Mouse (Mus musculus) embryonic fibroblast, embryonic 13.5 days (primary cell): ENCODE results near the gene Qpctl. TPM values are rescaled to one million over a fixed set of nuclear protein-coding genes. Genes with fewer than 3 reads are reported as not detected.

Experiments
- H3K27ac ChIP-seq: 2 replicates; pipeline ENCODE4 v1.5.1; 2012; ENCODE audit warnings: low read length, control low read depth, inconsistent platforms; ENCODE audit not compliant: insufficient read depth
- H3K4me1 ChIP-seq: 2 replicates; pipeline ENCODE4 v1.6.1; 2011; ENCODE audit warnings: low read length; ENCODE audit not compliant: control insufficient read depth, insufficient read depth
- H3K4me3 ChIP-seq: 2 replicates; pipeline ENCODE4 v1.5.1; 2011; ENCODE audit warnings: mild to moderate bottlenecking, control low read depth, low read length; ENCODE audit not compliant: insufficient read depth
- CTCF ChIP-seq: IDR thresholded peaks from 2 replicates; pipeline ENCODE4 v1.5.1; 2011; ENCODE audit warnings: mild to moderate bottlenecking, control low read depth, low read length, moderate library complexity, borderline replicate concordance; ENCODE audit not compliant: insufficient read depth
- POLR2A ChIP-seq: IDR thresholded peaks from 2 replicates; pipeline ENCODE4 v1.6.1; 2011; ENCODE audit warnings: low read depth, mild to moderate bottlenecking, control low read depth, low read length, moderate library complexity
- polyA plus RNA-seq: library from polyadenylated mRNA; stranded (reverse); fragments of >200 nt; gene quantifications from 2 replicates; pipeline ENCODE4 v1.2.4, GENCODE M21; 2011; ENCODE audit warnings: low read depth; ENCODE audit not compliant: missing spikeins, insufficient read length

Gene Qpctl
- polyA plus RNA-seq, 1 experiment, result 16.3 TPM

- Histone ChIP-seq H3K4me3 (no peak overlapping the region), H3K4me1 (no peaks in the 10 kb centered on the region), H3K27ac (no peak overlapping the region)
- TF ChIP-seq CTCF (no peak), POLR2A (no peak)
Observed at GRCm38 (mm10) chr7:19104486-19104885, 44.6 kb downstream of the Qpctl start.

- Histone ChIP-seq H3K4me1 (no peaks in the 10 kb centered on the region), H3K27ac (no peak overlapping the region), H3K4me3 (no peak overlapping the region)
- TF ChIP-seq POLR2A, result no peak
- no peak for TF ChIP-seq CTCF
Observed at GRCm38 (mm10) chr7:19103741-19104140, 45.4 kb downstream of the Qpctl start.

- Histone ChIP-seq H3K4me1 (no peaks in the 10 kb centered on the region), H3K4me3 (no peak overlapping the region), H3K27ac (no peak overlapping the region)
- TF ChIP-seq POLR2A (peak; percentile 23; the same call in 1 of the 2 replicates), CTCF (no peak)
Observed at GRCm38 (mm10) chr7:19100290-19100689, 48.8 kb downstream of the Qpctl start.

GRCm38 (mm10) chr7:19098811-19099210 lies 50.3 kb downstream of the Qpctl start:
- TF ChIP-seq POLR2A (peak; percentile 31; the same call in 1 of the 2 replicates), CTCF (no peak)
- no peak overlapping the region for H3K4me3 ChIP-seq
- H3K4me1 ChIP-seq, result no peaks in the 10 kb centered on the region
- no peak overlapping the region for H3K27ac ChIP-seq

- Histone ChIP-seq H3K4me3 (no peak overlapping the region), H3K27ac (no peak overlapping the region), H3K4me1 (0 out of 2 replicates have a peak, but pooled peaks cover 2% of the 10 kb centered on the region)
- no peak for TF ChIP-seq CTCF
- TF ChIP-seq POLR2A, result no peak; the same call in 1 of the 2 replicates
Observed at GRCm38 (mm10) chr7:19097863-19098262, 51.2 kb downstream of the Qpctl start.

- no peak for TF ChIP-seq POLR2A
- TF ChIP-seq CTCF, result no peak
Observed at GRCm38 (mm10) chr7:19097217-19097616, 51.9 kb downstream of the Qpctl start.

GRCm38 (mm10) chr7:19096421-19096976 lies 52.6 kb downstream of the Qpctl start:
- no peak overlapping the region for H3K27ac ChIP-seq
- H3K4me3 ChIP-seq, result peak overlapping the region; percentile 56
- H3K4me1 ChIP-seq, result 0 out of 2 replicates have a peak, but pooled peaks cover 2% of the 10 kb centered on the region
- TF ChIP-seq CTCF, result no peak
- TF ChIP-seq POLR2A, result no peak

More at GRCm38 (mm10) chr7:19097217-19097616, 51.9 kb downstream of the Qpctl start:
- Histone ChIP-seq H3K4me3 (no peak overlapping the region), H3K4me1 (0 out of 2 replicates have a peak, but pooled peaks cover 2% of the 10 kb centered on the region), H3K27ac (no peak overlapping the region)

GRCm38 (mm10) chr7:19095751-19096110 lies 53.4 kb downstream of the Qpctl start:
- Histone ChIP-seq H3K27ac (peak overlapping the region; percentile 16; the same call in 1 of the 2 replicates), H3K4me1 (0 out of 2 replicates have a peak, but pooled peaks cover 2% of the 10 kb centered on the region), H3K4me3 (peak overlapping the region; percentile 56)
- no peak for TF ChIP-seq CTCF
- TF ChIP-seq POLR2A, result peak; percentile 30; the same call in 1 of the 2 replicates

- H3K27ac ChIP-seq, result peak overlapping the region; percentile 88
- H3K4me3 ChIP-seq, result peak overlapping the region; percentile 56
- 0 out of 2 replicates have a peak, but pooled peaks cover 2% of the 10 kb centered on the region for H3K4me1 ChIP-seq
- TF ChIP-seq POLR2A (peak; percentile 71; the same call in 1 of the 2 replicates), CTCF (no peak)
Observed at GRCm38 (mm10) chr7:19094826-19095750, 54.0 kb downstream of the Qpctl start.
